Mouse (Mus musculus): ENCODE data around the gene Atp6v0a1.

The Atp6v0a1 gene

GRCm38 (mm10) chr11:101035328-101035695, 26.1 kb downstream of the Atp6v0a1 start:
- H3K27me3 ChIP-seq (ENCODE audit: insufficient read depth, low read length) = no peaks in the 10 kb centered on the region
- H3K4me1 ChIP-seq (replicated peaks; ENCODE audit: low read depth, low read length) = no peaks in the 10 kb centered on the region
- TF ChIP-seq POU5F1 (IDR thresholded peaks at IDR 0.05; ENCODE audit: borderline replicate concordance, low read length) (no peak), NANOG (IDR thresholded peaks at IDR 0.05; ENCODE audit: borderline replicate concordance, low read length) (no peak), CTCF (conservative IDR thresholded peaks at IDR 0.05; ENCODE audit: low read length) (no peak)
- H3K36me3 ChIP-seq (ENCODE audit: insufficient read depth, low read length) = peaks cover 51% of the 10 kb centered on the region
- H3K9me3 ChIP-seq (ENCODE audit: low read length) = no peaks in the 10 kb centered on the region
- no peak overlapping the region for H3K4me3 ChIP-seq (replicated peaks; ENCODE audit: low read length)

- Histone ChIP-seq H3K27me3 (ENCODE audit: insufficient read depth, low read length) (no peaks in the 10 kb centered on the region), H3K36me3 (ENCODE audit: insufficient read depth, low read length) (peaks cover 56% of the 10 kb centered on the region), H3K4me3 (replicated peaks; ENCODE audit: low read length) (no peak overlapping the region), H3K4me1 (replicated peaks; ENCODE audit: low read depth, low read length) (no peaks in the 10 kb centered on the region), H3K9me3 (ENCODE audit: low read length) (no peaks in the 10 kb centered on the region)
- TF ChIP-seq POU5F1 (IDR thresholded peaks at IDR 0.05; ENCODE audit: borderline replicate concordance, low read length) = no peak
- no peak for TF ChIP-seq NANOG (IDR thresholded peaks at IDR 0.05; ENCODE audit: borderline replicate concordance, low read length)
- no peak for TF ChIP-seq CTCF (conservative IDR thresholded peaks at IDR 0.05; ENCODE audit: low read length)
These were observed 28.5 kb downstream of the Atp6v0a1 start for GRCm38 (mm10) chr11:101037795-101038194.

- no peaks in the 10 kb centered on the region for H3K27me3 ChIP-seq (ENCODE audit: insufficient read depth, low read length)
- TF ChIP-seq NANOG (IDR thresholded peaks at IDR 0.05; ENCODE audit: borderline replicate concordance, low read length) (no peak), CTCF (conservative IDR thresholded peaks at IDR 0.05; ENCODE audit: low read length) (no peak), POU5F1 (IDR thresholded peaks at IDR 0.05; ENCODE audit: borderline replicate concordance, low read length) (no peak)
- H3K9me3 ChIP-seq (ENCODE audit: low read length) = no peaks in the 10 kb centered on the region
- no peak overlapping the region for H3K4me3 ChIP-seq (replicated peaks; ENCODE audit: low read length)
- peaks cover 13% of the 10 kb centered on the region for H3K4me1 ChIP-seq (replicated peaks; ENCODE audit: low read depth, low read length)
- H3K36me3 ChIP-seq (ENCODE audit: insufficient read depth, low read length) = peaks cover 61% of the 10 kb centered on the region
These were observed 36.6 kb downstream of the Atp6v0a1 start for GRCm38 (mm10) chr11:101045826-101046225.

GRCm38 (mm10) chr11:101046440-101046839, 37.2 kb downstream of the Atp6v0a1 start:
- Histone ChIP-seq H3K4me1 (replicated peaks; ENCODE audit: low read depth, low read length) (peaks cover 13% of the 10 kb centered on the region), H3K36me3 (ENCODE audit: insufficient read depth, low read length) (peaks cover 63% of the 10 kb centered on the region), H3K27me3 (ENCODE audit: insufficient read depth, low read length) (no peaks in the 10 kb centered on the region), H3K4me3 (replicated peaks; ENCODE audit: low read length) (no peak overlapping the region), H3K9me3 (ENCODE audit: low read length) (no peaks in the 10 kb centered on the region)
- TF ChIP-seq NANOG (IDR thresholded peaks at IDR 0.05; ENCODE audit: borderline replicate concordance, low read length) = no peak
- TF ChIP-seq POU5F1 (IDR thresholded peaks at IDR 0.05; ENCODE audit: borderline replicate concordance, low read length) = no peak
- no peak for TF ChIP-seq CTCF (conservative IDR thresholded peaks at IDR 0.05; ENCODE audit: low read length)

- TF ChIP-seq NANOG (IDR thresholded peaks at IDR 0.05; ENCODE audit: borderline replicate concordance, low read length) (no peak), POU5F1 (IDR thresholded peaks at IDR 0.05; ENCODE audit: borderline replicate concordance, low read length) (no peak), CTCF (conservative IDR thresholded peaks at IDR 0.05; ENCODE audit: low read length) (no peak)
- no peak overlapping the region for H3K4me3 ChIP-seq (replicated peaks; ENCODE audit: low read length)
These were observed 38.2 kb downstream of the Atp6v0a1 start for GRCm38 (mm10) chr11:101047502-101047901.

GRCm38 (mm10) chr11:101050359-101050758, 41.1 kb downstream of the Atp6v0a1 start:
- peaks cover 4% of the 10 kb centered on the region for H3K9me3 ChIP-seq (ENCODE audit: low read length)

More at GRCm38 (mm10) chr11:101047502-101047901, 38.2 kb downstream of the Atp6v0a1 start:
- Histone ChIP-seq H3K27me3 (ENCODE audit: insufficient read depth, low read length) (no peaks in the 10 kb centered on the region), H3K36me3 (ENCODE audit: insufficient read depth, low read length) (peaks cover 56% of the 10 kb centered on the region), H3K9me3 (ENCODE audit: low read length) (no peaks in the 10 kb centered on the region), H3K4me1 (replicated peaks; ENCODE audit: low read depth, low read length) (peaks cover 13% of the 10 kb centered on the region)

GRCm38 (mm10) chr11:101051051-101051493, 41.8 kb downstream of the Atp6v0a1 start:
- Histone ChIP-seq H3K36me3 (ENCODE audit: insufficient read depth, low read length) (peaks cover 21% of the 10 kb centered on the region), H3K27me3 (ENCODE audit: insufficient read depth, low read length) (no peaks in the 10 kb centered on the region), H3K4me3 (replicated peaks; ENCODE audit: low read length) (no peak overlapping the region), H3K9me3 (ENCODE audit: low read length) (peaks cover 4% of the 10 kb centered on the region), H3K4me1 (replicated peaks; ENCODE audit: low read depth, low read length) (peaks cover 36% of the 10 kb centered on the region)
- TF ChIP-seq NANOG (IDR thresholded peaks at IDR 0.05; ENCODE audit: borderline replicate concordance, low read length) (no peak), POU5F1 (IDR thresholded peaks at IDR 0.05; ENCODE audit: borderline replicate concordance, low read length) (no peak), CTCF (conservative IDR thresholded peaks at IDR 0.05; ENCODE audit: low read length) (no peak)

More at GRCm38 (mm10) chr11:101050359-101050758, 41.1 kb downstream of the Atp6v0a1 start:
- H3K36me3 ChIP-seq (ENCODE audit: insufficient read depth, low read length) = peaks cover 28% of the 10 kb centered on the region
- H3K27me3 ChIP-seq (ENCODE audit: insufficient read depth, low read length) = no peaks in the 10 kb centered on the region
- peaks cover 31% of the 10 kb centered on the region for H3K4me1 ChIP-seq (replicated peaks; ENCODE audit: low read depth, low read length)
- TF ChIP-seq POU5F1 (IDR thresholded peaks at IDR 0.05; ENCODE audit: borderline replicate concordance, low read length) (no peak), CTCF (conservative IDR thresholded peaks at IDR 0.05; ENCODE audit: low read length) (no peak), NANOG (IDR thresholded peaks at IDR 0.05; ENCODE audit: borderline replicate concordance, low read length) (no peak)
- no peak overlapping the region for H3K4me3 ChIP-seq (replicated peaks; ENCODE audit: low read length)

GRCm38 (mm10) chr11:101051617-101052016, 42.4 kb downstream of the Atp6v0a1 start:
- TF ChIP-seq POU5F1 (IDR thresholded peaks at IDR 0.05; ENCODE audit: borderline replicate concordance, low read length) (no peak), CTCF (conservative IDR thresholded peaks at IDR 0.05; ENCODE audit: low read length) (no peak), NANOG (IDR thresholded peaks at IDR 0.05; ENCODE audit: borderline replicate concordance, low read length) (no peak)
- Histone ChIP-seq H3K27me3 (ENCODE audit: insufficient read depth, low read length) (no peaks in the 10 kb centered on the region), H3K9me3 (ENCODE audit: low read length) (peaks cover 4% of the 10 kb centered on the region), H3K36me3 (ENCODE audit: insufficient read depth, low read length) (peaks cover 19% of the 10 kb centered on the region), H3K4me3 (replicated peaks; ENCODE audit: low read length) (no peak overlapping the region), H3K4me1 (replicated peaks; ENCODE audit: low read depth, low read length) (peaks cover 36% of the 10 kb centered on the region)

Measured in E14TG2a.4 (cell line).